Mouse (Mus musculus) urinary bladder, adult 18-20 months (tissue): ENCODE results near the gene Golga4.
A peak's percentile ranks its signal among the peaks of the same experiment; 100 is the strongest.

ENCODE experiments used
- DNase-seq, 2 experiments: peaks; one replicate each; pipeline ENCODE4 v3.0.0; 2022; ENCODE audit warnings: low spot score in 2 of 2, mixed read lengths in 2 of 2

Golga4 gene

DNA sequence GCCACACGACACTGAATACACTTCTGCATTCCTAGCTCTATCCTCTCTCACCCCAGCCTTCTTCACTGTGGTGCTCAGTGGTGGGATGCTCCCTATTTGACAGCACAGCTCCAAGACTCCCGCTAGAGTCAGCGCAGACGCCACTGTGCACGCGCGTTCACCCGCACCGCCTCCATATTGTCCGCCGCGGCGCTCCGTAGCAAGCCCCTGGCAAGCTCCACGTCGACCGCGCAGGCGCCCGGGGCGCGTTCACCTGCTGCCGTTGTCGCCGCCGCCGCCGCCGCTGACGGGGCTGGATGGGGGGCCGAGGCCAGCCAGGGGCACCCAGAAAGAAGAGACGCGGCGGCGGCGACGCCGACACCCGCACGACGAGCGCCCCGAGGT is at the start of gene Golga4:
Golga4 (plus strand) TSS at position 248 of the 384 bp plus-strand sequence.
- peak; percentile 86 to 89 for DNase-seq

DNA sequence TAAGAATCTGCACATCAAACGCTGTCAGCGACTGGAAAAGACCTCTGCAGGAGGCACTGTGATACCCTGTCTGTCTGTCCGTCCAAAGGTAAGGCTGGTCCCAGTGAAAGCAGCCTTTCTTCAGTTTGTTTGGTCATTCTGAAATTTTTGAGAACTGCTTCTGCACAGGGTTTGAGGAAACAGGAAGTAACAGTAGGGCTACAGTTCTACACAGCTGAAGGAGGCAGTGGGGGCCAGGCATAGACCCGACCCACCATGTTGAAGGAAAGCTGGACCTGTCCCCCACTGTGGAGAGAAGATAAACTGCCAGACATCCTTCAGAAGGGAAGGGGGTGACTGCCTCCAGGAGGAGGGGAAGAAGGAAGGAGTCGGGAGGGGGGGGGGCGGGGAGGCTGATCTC is 49.7 kb upstream of the Golga4 start:
- no peak for DNase-seq

DNA sequence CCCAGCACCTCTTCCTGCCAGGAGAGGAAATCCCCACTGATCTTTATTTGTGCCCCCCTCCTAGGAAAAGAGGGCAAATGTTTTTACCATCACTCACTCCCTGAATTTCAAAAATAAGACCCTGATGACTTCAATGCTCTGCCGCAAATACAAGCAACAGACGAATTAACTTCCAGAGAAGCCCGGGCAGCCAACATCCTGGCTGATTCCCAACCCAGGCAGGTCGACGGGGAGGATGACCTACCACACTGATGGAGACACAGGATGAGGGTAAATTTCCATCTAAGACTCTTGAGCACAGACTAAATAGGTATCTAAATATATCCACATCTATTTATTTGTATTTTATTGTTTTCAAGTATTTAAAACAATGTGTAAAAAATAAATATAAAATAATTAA is 48.0 kb upstream of the Golga4 start:
- no peak for DNase-seq

DNA sequence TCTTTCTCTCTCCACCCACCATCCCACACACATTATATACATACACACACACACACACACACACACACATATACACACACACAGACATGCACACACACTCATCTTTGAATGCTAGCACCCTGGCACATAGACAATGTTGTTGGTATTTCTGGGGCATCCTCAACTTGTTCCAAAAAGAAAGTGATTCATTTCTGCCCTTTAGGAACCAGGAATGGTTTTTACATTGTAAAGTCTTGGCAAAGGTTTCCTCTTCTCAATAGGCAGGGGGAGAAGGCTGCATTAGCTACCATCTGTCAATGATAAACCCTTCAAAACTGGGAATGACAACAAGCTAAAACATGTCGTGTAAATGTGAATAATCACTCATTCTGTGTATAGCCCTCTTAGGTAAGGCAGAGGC is 42.0 kb upstream of the Golga4 start:
- DNase-seq = no peak

DNA sequence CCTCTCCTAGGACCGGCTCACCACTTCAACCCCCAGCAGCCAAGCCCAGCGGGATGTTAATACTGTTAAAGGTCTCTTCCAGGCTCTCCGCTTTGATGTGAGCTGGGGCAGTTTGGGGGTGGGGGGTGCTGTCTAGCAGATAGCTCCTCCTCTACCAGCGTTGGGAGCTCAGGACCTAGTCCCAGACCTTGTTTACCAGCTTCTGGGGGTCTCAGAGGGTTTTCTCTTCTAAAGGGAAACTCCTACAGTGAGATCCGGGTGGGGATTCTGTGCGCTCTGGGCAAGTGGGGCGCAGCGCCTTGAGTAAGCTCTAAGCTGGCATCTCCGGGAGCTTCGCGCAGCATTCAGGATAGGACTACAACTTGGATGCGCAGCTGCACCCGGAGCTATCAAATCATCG is 37.8 kb upstream of the Golga4 start:
- DNase-seq = no peak

DNA sequence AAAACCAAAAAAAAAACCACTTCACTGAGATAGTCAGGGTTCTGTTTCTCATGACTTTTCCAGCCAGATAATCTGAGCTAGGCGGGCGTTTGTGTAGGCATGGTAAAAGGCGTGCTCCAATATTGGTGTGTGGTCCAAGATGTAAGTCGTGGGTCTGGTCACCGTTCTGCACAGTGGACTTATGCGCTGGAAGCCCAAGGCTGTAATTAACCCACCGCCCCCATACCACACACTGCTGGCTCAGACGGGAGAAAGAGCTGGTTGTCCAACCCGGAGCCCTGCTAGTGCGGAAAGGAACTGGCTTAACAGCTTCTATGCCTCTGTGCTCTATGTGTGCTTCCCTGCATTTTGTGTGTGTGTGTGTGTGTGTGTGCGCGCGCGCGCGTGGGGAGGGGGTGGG is 36.8 kb upstream of the Golga4 start:
- DNase-seq = no peak

DNA sequence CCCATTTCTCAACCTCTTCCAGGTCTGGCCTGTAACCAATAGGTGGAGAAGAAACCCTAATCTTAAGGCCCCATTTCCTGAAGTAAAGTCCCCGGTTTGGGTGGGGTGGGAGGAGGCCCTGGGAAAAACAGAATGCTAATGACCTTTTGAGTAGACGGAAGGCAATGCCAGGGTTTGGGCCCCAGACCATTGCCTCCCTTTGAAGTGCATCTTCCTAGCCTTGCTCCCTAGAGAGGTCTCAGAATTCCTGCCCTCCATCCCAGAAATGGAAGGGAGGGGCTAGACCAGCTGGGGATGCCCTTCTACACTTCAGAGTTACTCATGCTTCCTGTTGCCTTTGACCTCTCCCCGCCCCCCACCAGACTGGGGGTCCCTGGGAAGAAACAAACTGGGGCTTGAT is 34.8 kb upstream of the Golga4 start:
- DNase-seq = no peak

DNA sequence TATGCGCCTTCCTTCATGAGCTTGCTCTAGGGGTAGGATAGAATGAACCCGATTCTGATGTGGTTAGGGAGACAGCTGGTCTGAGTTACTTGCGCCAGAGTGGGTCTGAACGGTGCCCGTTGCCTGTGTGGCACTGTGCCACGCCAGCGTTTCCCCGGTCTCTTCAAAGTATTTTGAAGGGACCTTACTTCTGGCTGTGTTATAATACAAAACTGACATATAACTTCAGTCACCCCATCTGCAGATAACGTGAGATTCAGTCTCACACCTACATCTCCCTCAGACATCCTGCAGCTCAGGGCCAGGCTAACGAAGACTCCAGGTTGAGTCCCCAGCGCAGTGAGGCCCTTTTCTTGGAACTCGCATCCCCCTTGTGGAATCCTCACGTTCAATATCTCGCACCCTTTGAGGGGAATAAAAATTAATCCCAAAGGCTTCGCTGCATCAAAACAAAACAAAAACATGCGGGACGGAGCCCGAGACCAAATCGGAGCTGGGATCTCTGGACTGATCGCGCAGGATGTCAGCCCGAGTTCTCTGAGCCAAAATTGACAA is 29.8 kb upstream of the Golga4 start:
- peak in 1 of 2 experiments; percentile 18 for DNase-seq

DNA sequence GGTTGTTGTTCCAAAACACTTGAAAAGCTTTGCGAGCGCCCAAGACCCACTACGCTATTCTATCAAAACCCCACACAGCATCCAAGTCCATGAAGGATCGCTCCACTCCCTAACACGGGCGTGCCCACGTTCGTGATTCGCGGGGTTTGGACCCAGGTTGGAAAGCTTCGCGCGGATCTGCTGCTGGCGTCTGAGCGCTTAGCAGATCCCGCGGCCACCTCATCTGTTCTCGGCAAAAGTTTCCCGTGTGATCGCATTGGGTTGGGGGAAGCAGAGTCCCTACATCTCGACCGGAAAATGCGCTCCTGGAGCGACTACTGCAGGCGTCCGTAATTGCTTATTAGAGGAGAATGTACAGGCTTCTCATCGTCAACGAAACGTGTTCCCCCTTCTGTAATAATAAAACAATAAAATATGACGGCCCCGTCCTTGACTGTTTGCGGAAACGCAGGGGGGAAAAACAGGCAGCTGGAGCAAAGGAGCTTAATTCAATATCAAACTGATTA is 29.2 kb upstream of the Golga4 start:
- peak in 1 of 2 experiments; percentile 18 for DNase-seq

DNA sequence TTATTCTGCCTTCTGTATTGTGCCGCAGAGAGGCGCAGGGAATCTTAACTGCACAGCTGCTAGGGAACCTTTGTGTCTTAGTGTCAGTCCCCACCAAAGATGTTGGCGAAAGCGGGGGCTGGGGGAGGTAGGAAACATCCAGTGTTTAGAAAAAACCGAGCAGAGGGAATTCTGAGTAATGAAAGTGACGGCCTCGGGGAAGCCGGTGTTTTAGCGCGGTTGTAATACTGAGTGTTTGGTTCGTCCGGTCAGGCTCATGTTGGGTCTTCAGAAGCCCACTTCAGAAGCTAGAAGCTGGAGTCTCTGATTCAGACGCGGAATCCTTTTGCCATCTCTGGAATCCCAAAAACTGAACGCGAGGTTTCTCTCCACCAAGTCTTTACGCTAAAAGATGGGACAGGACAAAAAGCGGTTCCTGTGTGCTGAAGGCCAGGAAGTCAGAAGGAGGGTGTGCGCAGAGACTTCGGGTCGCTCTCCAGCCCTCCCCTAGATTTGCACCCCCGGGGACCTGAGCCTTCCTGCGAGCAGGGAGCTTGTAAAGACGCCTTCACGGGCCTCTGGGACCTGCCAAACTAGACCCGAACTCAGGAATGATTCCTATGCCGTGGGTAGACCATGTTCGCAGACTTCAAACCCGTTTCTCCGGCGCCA is 28.7 kb upstream of the Golga4 start:
- peak in 1 of 2 experiments; percentile 14 for DNase-seq

DNA sequence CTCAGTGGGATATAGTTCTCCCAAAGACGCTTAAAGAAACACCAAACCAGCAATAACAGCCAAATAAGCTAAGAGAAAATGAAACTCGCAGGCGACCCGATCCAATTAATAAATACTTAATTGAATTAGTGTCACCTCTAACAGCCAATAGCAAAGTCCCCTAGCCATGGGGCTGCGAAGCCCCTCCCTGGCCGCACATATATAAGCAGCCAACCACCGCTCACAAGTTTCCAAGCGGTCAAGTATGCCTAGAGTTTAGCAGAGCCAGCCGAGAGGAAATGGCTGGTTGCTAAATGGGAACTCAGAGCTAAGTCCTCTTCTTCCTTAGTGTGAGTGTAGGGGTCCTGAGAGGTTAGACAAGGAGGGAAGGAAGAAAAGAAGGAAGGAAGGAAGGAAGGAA is 28.1 kb upstream of the Golga4 start, which contains the start of gene Eomes:
Eomes (plus strand) TSS at position 252 of the 400 bp plus-strand sequence.
- peak in 1 of 2 experiments; percentile 13 for DNase-seq

DNA sequence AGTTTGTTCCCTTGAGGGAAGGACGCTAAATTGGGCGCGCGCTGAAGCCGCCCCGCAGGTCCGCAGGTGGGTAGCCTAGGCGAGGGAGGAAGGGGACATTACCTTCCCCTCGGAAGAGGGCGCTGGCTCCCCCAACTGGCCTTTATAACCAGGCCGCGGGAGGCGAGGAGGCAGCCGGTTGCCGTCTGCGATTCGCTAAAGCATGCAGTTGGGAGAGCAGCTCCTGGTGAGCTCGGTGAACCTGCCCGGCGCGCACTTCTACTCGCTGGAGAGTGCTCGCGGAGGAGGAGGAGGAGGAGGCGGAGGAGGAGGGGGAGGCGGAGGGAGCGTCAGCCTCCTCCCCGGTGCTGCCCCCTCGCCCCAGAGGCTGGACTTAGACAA is 27.6 kb upstream of the Golga4 start:
- DNase-seq = no peak

DNA sequence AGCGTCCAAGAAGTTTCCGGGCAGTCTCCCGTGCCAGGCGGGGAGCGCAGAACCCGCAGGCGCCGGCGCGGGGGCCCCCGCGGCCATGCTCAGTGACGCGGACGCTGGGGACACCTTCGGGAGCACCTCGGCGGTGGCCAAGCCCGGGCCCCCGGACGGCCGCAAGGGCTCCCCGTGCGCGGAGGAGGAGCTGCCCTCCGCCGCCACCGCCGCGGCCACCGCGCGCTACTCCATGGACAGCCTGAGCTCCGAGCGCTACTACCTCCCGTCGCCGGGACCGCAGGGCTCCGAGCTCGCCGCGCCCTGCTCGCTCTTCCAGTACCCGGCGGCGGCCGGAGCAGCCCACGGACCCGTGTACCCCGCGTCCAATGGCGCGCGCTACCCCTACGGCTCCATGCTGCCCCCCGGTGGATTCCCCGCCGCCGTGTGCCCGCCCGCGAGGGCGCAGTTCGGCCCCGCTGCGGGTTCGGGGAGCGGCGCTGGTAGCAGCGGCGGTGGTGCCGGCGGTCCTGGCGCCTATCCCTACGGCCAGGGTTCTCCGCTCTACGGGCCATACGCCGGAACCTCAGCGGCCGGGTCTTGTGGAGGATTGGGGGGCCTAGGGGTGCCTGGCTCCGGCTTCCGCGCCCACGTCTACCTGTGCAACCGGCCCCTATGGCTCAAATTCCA is 27.1 kb upstream of the Golga4 start:
- peak in 1 of 2 experiments; percentile 33 for DNase-seq

DNA sequence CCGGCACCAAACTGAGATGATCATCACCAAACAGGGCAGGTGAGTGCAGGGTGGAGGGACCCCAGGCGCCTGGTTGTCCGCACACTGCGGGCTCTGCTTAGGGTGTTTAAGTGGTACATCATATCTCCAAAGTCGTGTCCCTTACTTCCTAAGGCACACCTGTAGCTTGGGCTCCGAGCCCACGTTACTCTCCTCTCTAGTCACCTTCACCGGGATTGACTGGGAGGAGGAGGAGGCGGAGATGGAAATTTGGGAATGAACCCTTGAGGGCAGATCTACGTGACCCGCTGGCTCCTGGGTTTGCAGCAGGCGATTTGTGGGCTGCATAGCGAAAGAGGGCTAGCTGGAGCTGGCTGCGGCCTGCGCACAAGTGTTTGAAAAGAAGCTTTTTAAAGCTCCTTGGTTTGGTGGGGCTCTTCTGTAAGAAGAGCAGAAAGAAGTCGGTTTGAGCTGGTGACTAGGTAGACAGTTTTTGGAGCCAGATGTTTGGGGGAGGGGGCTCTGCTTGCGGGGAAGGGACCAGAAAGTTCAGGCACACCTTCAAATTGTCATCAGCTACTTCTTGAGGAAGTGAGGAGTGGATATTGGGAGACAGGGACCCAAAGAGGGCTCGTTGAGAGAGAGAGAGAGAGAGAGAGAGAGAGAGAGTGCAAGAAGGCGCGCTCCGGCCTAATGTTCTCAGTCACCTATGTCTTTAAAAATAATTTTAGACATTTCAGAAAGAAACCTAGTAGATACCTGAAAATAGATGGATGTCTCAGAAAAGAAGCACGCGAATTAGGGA is 26.4 kb upstream of the Golga4 start:
- no peak for DNase-seq

DNA sequence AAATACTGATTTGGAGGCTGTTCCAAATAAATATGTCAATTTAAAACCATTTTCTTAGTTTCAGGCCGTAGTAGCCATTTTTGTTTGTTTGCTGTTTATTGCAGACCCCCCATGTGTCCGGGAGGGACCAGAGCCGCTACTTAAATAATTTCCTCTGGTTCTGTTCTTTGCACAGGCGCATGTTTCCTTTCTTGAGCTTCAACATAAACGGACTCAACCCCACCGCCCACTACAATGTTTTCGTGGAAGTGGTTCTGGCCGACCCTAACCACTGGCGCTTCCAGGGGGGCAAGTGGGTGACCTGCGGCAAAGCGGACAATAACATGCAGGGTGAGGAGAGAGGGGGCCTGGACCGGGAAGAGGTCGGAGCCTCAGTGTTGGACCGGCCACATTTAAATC is 25.8 kb upstream of the Golga4 start:
- no peak for DNase-seq

DNA sequence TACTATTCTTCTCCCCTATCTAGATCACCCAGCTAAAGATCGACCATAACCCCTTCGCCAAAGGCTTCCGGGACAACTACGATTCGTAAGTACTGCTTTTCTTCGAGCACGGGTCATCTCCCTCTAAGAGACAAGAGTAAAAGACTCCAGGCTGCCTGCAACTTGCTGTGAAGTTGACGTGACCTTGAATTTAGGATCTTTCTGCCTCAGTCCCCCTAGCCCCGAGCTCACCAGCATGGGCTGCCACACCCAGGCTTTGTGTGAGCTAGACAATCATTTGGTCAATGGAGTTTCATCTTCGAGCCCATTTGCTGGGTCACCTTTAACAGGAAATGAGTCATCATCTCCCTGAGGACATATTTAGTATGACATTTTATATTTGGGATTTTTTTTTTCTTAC is 23.9 kb upstream of the Golga4 start:
- DNase-seq = no peak

DNA sequence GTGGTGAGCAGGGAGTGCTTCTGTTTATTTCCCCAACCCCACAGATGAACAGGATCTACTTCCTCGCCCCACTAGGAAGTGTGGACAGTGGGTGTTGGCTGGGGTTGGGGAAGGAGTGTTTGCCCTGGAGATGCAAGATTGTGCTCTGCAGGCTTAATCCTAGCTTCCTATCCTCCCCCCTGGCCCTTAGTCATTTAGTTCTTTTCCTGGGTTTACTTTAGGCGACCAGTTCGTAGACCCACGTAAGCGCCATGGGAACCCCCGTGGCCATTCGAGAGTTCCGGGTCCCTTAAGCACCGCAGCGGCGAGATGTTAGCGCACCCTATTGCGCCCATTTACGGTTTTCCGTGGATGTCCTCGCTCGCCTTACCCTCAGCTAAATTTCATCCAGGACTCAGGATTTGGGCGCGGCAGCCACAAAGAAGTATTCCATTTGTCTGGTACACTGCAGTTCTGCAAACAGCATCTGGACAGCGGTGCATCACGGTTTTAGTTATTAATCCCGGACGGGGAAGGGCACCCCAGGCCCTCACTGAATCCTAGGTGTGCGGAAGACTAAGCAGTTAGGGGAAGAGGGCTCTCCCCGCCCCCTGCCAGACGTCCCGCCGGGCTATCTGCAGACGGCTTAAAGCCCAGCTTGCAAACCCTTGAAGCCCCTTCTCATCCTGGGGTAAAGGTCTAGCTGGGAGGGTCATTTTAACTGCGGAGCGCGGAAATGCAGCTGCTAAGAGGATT is 19.5 kb upstream of the Golga4 start:
- DNase-seq = no peak

DNA sequence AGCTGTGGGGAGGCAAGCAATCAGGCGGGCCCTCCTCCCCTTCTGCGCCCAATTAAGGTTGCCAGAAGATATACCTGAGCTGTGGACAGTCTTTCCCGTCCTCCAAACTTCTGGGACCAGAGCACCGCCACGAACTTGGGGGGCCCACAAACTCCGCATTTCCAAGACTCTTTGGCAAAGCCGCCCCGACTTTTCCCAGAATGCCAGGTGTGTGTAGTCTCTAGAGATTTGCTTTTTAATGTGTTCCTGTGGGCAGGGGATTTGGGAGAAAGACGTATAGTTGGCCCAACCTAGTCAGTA is 19.0 kb upstream of the Golga4 start:
- DNase-seq = no peak

DNA sequence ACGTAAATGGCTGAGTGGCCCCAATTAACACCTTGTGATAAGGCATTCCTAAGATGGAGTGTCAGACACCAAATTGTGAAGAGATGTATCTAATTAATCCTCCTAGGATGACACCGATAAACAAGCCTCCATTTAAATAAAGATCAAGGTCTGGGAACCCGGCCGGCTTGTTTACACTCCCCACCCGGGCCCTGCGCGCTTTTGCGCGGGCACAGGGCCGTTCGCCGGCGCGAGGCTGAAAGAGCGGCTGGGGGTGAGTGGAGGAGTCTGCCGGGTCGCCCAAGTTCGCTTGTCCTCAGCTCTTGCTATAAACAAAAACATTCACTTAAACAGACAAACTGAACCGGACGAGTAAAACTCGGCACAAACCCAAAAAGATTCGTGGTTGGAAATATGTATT is 18.4 kb upstream of the Golga4 start:
- no peak for DNase-seq

DNA sequence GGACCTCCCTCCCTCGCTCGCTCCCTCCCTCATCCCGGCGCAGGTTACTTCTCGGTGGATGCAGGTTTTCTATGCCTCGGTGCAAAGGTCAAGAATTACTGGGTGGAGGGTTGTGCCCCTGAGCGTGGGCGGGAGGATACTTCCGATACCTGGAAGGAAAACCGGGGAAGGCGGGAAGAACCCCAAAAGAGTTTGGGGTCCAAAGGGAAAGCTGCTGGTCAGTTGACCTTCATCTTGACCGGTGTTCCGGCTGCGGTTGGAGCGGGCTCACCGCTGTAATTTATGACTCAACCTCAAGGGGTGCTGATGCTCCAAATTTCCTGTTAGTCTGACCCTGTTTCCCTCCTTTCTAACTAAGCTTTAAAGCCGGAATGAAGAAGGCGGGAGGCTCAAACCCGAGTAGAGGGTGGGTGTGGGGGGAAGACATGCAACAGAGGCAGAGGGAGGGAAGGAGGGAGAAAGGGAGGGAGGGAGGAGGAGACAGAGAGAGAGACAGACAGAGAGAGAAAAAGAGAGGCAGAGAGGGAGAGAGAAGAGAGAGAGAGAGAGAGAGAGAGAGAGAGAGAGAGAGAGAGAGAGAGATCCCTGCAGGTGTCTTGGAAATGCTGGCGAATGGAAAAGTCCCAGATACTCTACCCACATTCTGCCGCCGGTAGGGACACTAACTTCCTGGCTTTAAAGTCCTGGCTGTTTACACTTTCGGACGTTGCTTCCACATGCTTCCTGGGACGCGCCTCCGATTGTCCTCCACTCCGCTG is 17.8 kb upstream of the Golga4 start:
- DNase-seq = no peak
